Mouse (Mus musculus) ovary, postnatal 10 days (tissue): ENCODE results near the gene Ttk.

ENCODE experiments used
- DNase-seq: peaks from one replicate; pipeline ENCODE4 v3.0.0; 2022; ENCODE audit warnings: low spot score

Ttk gene

DNA sequence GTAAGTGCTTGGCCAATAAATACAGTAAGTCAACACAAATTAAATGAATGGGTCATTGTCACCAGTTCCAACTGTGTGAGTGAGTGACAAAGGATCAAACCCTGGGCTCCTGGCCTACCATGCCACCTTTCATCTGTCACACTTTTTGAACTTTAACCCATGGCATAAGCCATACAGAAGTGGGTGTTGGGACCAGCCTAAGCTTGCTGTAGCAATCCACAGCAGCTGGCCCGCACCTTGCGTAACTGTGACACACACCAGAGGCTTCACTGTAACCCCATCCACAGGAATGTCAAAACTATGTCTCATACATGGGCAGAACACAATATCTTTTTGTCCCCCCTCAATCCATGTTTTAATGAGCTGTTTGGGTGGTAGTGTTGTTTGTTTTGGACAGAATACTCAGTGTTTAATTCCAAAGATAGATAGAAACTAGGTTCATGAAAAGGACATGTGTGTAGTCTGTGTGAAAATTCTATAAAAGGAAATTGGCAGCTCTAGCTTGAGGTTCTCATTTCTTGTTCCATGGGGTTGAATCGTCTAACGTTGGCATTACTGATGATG is 59.4 kb downstream of the Ttk start:
- DNase-seq = no peak

- no peak for DNase-seq
Measured at GRCm38 (mm10) chr9:83902086-83902485, 67.6 kb downstream of the Ttk start.

DNA sequence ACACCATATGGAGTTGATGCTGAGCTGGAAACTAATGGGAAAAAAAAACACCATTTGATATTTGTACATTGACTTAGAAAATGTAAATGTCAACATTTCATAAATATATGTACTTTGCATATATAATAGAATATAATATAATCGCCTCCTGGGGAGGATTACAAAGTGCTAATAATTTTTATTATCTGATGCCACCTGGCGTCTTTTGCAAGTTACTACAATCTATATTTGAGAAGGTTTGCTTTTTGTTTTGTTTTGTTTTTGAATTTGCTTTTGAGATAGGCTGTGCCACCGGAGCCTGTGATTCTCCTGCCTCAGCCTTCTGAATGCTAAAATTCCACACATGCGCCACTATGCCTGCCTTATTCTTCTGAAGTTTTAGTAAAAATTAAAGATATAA is 71.3 kb downstream of the Ttk start:
- DNase-seq = no peak

- DNase-seq = no peak
Measured at GRCm38 (mm10) chr9:83907017-83907416, 72.5 kb downstream of the Ttk start.

DNA sequence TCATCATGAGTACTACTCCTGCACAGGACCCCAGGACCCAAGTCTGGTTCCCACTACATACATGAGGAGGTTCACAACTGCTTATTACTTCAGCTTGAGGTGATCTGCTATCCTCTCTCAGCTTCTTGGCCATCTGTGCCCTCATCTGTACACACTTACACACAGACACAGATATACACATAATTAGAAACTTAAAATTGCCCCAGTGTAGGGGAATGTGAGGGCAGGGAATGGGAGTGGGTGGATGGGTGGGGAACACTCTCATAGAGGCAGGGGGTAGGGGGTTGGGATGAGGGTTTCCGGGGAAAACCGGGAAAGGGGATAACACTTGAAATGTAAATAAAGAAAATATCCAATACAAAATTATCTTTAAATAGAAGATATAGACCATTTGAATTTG is 75.3 kb downstream of the Ttk start:
- no peak for DNase-seq

GRCm38 (mm10) chr9:83910926-83911325 is 76.4 kb downstream of the Ttk start:
- no peak for DNase-seq
